Mouse (Mus musculus) yolk sac, embryonic 10.5 days (tissue): Measurements from ENCODE around the gene Chic2.
A peak's percentile ranks its signal among the peaks of the same experiment; 100 is the strongest.

Source experiments
- DNase-seq: peaks from one replicate; pipeline ENCODE4 v3.0.0-alpha.2; 2017; ENCODE audit warnings: low spot score

The Chic2 gene

DNA sequence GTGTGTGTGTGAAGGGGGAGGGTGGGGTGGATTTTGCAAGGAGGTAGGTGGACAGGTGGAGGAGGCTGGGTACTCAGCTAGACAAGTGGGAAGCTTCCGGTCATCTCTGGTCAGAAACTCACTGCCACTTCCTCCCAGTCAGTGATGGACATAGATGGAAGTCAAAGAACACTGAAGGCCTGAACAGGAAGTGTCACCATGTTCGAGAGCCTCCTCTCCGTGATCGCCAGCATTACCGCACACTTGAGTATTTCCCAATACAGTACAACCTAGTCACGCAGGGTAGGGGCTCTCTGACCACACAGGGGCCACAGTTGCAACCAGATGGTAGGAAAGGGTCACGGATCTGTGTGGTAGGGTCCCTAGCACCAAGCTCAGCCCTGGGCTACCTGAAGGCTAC is 69.1 kb downstream of the Chic2 start:
- no peak for DNase-seq

DNA sequence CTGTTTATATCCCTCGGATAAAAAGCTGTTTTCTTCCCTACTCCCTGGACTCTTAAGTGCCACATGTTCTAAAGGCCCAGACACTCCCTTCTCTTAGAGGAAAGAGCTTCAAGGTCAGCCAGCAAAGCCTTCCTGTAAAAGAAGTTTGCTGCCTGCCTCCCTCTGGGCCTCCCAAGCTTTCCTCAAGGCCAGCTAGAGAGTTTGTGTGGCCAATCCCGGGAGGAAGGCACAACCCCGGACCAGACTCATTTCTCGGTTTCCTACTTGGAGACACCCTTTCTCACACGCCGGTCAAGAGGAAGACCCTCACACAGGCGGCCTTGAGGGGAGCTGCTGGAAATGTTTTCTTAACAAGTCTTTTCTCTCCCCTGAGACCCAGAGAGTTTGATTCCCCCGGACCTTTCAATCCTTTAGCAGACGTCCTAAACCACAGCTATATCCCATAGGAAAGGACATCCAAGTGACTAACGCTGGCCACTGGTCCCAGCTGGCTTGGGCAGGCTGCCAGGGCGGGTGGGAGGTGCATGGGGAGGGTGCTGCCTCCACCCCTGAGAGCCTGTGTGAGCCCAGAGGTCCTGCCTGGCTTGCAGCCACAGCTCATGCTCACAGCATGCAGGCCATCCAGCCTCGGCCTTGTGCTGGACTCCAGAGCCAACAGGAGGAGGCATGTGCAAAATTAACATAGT is 69.7 kb downstream of the Chic2 start:
- peak; percentile 17 for DNase-seq

DNA sequence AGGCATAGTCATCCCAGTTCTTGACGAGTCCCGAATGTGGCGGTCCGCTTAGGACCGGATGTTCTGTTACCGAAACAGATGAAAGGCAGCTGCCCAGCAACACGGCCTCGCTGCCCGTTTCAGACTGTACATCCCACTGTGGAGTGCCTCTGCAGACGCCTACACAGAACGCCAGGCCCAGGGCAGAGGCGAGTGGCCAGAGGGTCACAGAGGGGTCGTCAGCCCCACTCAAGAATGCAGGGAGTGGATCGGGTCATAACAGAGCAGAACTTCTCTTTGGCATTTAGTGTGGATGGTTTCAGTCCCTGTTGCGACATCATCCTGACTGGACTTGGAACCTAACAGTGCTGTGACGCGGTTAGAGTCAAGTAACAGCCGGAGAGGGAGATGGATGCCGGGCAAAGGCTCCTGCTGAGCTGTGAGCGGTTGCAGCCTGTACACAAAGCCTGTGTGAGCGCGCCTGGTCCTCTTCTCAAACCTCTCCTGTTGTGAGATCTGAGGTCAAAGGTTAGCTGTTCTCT is 70.5 kb downstream of the Chic2 start:
- DNase-seq: peak; percentile 66

DNA sequence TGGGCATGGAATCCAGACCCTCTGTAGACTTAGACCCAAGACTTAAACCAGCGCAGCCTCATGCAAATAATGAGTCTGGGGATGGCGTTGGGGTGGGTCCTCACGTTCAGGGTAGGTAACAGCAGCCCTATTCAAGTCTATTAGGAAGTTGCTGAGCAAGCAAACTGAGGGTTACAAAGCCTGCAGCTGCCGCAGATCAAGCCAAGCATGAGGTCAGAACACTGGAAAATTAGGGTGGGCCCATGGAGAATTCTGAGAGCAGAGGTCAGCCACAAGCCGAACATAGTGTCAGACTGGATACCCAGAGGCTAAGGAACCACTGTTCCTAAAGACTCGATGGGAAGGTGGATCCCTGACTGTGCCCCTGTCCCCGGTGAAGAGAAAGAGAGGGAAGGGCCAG is 73.2 kb downstream of the Chic2 start:
- DNase-seq: no peak

DNA sequence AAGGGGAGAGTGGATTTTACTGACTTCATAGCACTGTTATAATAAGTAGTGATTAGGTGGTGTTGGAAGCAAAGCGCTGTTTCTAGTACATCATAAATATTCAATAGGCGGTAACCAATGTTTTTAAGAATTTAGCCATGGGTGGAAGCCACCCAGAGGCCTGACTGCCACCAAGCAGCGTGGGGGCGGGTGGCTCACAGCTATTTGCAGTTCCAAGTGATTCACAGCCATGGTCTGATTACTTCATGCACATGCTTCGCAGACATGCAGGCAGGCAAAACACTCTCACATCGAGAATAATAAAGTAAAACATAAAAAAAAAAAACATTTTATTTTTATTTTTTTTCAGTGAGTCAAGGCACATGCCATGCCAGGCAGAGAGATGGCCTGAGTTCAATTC is 75.2 kb downstream of the Chic2 start:
- no peak for DNase-seq

DNA sequence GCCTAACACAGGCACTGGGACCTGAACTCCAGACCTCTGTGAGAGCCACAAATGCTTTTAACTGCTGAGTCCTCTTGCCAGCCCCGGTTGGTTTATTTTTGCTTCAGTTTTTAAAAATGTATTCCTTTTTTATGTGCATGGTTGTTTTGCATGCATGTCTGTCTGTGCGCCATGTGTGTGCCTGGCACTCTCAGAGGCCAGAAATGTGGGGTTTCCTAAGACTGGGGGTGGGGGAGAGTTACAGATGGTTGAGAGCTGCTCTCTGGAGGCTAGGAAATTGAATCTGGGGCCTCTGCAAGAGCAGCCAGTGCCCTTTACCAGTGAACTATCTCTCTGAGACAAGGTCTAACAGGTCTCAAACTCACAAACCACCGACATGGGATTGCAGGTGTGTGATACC is 76.7 kb downstream of the Chic2 start:
- no peak for DNase-seq

DNA sequence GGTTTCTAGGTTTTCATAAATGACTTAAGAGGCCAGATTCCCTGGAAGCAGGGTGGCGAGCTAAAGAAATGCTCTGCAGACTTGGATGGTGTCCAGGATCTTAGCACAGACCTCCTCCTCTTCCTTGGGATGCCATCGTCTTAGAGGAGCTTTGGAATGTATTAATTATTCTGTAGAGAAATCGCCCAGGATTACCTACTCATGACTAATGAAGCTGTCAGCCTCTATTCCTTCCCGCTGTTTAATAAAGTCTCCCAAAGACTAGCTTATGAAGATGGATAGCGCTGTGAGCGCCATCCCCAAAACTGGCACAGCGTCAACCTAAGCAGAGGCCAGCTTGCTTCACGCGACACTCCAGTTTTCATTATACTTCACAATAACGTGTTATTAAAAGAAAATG is 77.7 kb downstream of the Chic2 start:
- no peak for DNase-seq

DNA sequence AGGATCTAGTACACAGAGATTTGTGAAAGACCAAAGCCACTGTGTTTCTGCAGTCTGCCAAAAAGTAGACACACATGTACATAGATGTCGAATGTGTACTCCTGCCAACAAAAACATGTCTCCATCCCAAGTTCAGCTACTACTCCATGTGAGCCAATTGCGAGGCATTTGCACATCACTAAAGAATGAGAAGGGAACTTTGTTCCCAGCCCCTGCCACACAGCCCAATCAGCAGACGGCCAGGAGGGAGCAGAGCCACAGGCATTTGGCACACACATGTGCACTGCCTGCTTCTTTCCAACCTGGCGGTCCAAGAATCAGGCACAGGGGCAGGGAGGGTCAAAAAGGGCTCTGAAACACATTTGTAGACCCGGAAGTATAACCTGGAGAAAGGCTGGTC is 81.8 kb downstream of the Chic2 start:
- DNase-seq: no peak

DNA sequence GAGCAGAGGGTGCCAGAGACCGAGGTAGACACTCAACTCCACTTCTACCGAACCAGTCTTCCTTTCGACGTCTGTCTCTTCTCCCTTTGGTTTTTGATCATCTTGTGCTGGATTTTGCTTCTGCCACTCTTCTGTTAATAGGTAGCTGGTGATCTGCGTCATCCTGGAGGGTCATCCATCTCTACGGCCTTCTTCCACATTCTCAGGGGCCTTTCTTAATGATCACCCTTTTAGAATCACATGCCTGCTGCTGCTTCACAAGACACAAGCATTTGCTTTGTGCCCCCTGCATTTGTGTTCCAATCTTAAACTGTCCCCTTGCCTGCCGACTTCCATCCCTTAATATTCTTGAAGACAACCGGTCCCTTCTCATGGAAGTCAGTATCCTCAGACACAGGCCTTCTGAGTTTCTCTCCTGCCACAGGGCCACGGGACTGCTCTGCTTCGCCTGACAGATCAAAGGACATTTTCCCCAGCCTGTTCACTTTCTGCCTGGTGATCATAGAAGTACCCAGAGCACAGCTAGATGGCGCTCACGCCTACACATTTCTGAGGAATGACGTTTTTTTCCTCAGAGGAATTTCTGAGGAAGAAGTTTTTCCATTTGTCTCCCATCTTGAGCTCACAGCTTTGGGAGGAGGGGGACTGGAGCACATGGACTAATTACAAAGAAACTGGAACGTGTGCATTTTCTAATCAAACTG is 83.6 kb downstream of the Chic2 start:
- DNase-seq: peak; percentile 61

DNA sequence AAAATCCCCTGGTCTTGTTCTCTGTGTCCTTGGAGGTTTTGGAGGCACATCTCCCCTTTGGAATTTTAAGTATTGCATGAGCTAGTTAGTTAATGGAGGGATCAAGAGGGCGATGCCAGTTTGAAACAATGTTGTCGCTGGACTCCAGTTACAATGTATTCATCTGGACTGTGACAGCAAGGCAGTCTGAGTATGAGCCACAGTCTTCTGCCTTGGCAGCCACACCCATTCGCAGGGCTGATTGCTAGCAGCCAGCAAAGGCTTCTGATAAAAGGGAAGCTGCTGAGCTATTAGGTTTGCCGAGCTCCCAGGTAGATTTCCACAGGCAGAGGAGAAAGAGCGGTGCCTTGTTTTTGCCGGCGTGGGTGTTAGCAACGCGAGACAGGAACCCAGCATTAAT is 84.3 kb downstream of the Chic2 start:
- no peak for DNase-seq

DNA sequence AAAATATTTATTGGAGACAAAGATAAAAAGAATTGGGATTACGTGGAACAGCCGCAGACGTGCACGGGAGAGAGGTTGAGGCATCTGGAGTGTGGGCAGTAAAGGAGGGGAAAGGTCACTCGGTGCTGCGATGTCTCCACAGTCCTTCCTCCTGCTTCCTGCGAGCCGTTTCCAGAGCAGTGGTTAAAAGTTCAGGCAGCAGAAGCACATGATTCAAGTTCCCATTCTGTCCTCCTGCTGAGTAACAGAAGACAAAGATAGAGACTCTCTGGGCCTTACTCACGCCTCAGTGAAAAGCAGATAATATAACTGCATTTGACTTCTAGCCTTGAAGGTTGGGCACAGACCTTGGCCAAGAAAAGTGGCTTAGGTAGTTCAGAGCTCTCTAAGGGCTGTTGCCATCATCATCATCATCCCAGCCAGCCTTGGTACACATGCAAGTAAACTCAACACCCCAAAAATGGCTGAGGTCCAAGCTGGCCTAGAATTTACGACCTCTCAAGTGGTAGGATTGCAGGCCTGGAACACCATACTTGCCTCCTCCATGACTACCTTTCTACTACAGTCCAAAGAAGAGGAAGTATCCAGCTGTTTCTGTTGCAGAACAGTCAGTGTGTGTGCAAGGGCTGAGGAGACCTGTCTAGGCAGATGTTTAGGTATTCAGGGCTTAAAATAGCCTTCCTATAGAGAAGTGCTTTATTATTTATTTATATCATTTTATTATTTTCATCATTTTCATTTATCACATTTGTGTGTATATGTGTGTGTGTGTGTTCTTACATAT is 87.1 kb downstream of the Chic2 start:
- peak; percentile 36 for DNase-seq

DNA sequence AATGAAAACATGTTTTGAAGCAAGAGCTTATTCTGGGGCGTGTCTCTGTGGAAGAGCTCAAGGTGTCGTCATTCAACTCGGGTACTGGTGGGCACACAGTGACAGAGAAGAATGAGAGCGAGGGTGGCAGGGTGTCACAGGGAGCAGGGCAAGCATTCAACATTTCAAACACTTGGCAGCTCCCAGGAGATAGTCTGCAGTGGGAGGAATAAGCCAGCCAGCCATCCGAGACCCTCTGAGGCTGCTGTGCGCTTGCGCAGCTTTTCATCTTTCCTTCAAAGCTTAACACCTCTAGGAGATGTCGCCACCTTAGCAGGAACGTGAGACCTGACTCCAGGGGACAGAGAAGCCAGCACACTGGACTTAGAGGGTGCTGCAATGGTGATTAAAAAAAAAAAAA is 88.2 kb downstream of the Chic2 start:
- DNase-seq: no peak

DNA sequence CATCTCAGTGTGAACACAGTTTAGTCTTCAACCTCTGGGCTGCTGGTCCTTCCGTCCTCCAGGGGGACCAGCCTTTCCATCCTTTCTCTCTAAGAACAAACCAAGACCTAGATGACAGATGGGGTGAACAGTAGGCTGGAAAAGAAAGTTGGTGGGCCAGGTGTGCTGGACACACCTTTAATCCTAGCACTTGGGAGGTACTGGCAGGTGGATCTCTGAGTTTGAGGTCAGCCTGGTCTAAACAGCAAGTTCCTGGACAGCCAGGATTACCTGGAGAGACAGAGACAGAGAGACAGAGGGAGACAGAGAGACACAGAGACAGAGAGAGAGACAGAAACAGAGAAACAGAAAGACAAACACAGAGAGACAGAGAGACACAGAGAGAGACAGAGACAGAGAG is 89.0 kb downstream of the Chic2 start:
- no peak for DNase-seq

DNA sequence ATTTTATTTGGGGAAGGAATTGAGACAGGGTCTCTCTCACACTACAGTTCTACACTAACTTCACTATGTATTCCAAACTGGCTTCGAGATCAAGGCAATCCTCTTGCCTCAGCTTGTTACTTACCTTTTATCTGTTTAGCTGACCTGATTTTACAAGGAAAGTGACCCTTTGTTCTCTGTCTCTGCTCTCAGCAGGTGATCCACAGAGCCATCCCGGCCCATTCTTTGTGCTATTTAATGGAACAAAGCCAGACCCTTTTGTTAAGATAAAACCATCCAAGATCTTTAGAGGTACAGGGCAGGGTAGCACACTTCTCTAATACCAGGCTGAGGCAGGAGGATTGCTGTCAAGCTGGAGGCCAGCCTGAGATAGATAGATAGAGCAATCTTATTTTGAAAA is 91.6 kb downstream of the Chic2 start:
- DNase-seq: no peak

DNA sequence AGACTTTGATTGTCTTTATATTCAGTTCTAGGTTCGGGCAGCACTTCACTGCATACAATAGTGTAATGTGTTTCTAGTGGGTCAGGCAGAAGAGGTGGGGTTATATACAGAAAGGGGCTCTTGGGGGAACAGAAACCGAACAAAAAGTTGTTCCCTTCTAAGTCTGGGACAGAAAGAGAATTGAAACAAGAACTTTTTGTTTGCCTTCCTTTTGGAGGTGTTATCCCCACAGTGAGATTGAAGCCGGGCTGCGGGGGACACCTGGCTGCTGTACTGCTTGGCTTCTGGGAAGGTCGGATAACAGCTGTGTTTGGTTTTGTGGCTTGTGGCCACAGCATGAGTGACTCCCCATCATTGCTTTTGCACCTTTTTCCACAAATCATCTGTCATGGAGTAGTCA is 93.2 kb downstream of the Chic2 start:
- no peak for DNase-seq

DNA sequence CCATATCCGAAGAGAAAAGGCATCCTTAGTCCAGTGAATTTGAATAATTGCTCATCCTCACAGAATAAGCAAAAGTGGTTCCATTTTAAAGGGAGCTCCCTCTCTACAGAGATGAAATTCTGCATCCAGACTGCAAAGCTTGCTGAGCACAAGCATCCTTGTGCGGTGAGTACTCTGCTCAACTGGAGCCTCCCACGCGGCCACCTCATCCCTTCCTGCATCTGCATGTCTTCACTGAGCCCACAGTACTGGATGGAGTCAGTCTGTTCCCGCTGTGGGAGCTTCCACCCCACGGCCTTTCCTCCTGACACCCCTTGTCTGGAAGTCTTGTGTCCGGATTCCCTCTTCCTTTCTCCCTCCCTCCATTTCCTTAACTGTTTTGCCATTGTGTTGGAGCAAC is 95.3 kb downstream of the Chic2 start:
- DNase-seq: no peak

DNA sequence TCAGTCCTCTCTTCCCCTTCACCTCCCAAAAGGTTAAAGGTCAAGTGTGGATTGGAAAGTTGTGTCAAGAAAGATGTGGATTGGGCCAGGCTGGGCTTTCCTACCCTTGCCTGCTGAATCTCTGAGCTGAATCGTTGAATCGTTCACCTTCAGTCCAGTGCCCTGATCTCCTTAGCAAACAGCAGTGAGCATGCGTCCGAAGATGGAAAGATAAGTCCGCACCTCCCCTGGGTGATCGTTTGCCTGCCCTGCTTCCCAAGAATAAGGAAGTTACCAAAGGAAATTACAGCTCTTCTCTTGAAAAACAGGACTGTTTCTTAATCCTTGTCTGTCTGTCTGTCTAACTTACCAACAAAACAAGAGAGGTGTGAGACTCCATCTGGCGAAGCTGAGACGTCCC is 96.1 kb downstream of the Chic2 start:
- DNase-seq: no peak
